ENCODE assay signal across 24 mouse cellular contexts in genomic region chr2:3919893-3920292, GRCm38 (mm10).
DNase-seq lines count a peak whose midpoint lies in the region; ATAC-seq lines count a peak whose summit lies in the region.
"Had no signal": no experiment of that assay in that cellular context is flagged by ENCODE, and none has a peak within 500 bp of the region (broad histone marks: within the 10 kb centered on the region; RNA-seq: fewer than 3 reads in every experiment).

No protein-coding gene starts in this region.

- no peaks in the 10 kb centered on the region for H3K9me3 ChIP-seq in forebrain, embryonic 14.5 days (replicated peaks; ENCODE audit: control insufficient read depth, low read length)
- no peaks in the 10 kb centered on the region for H3K9me3 ChIP-seq in forebrain, embryonic 13.5 days (replicated peaks)
- H3K9me3 ChIP-seq: embryonic facial prominence, embryonic 13.5 days; forebrain, embryonic 10.5 days; forebrain, embryonic 15.5 days; heart, embryonic 12.5 days; heart, embryonic 15.5 days; hindbrain, embryonic 10.5 days; hindbrain, embryonic 13.5 days had no signal

- H3K36me3 ChIP-seq in forebrain, embryonic 14.5 days (ENCODE audit: control insufficient read depth, insufficient read depth, low read length), result no peaks in the 10 kb centered on the region
- H3K36me3 ChIP-seq in forebrain, embryonic 13.5 days (ENCODE audit: poor library complexity, severe bottlenecking), result no peaks in the 10 kb centered on the region
- H3K36me3 ChIP-seq: embryonic facial prominence, embryonic 13.5 days; forebrain, embryonic 10.5 days; forebrain, embryonic 15.5 days; heart, embryonic 12.5 days; heart, embryonic 15.5 days; hindbrain, embryonic 10.5 days; hindbrain, embryonic 13.5 days had no signal

- H3K27me3 ChIP-seq in forebrain, embryonic 14.5 days (replicated peaks; ENCODE audit: control insufficient read depth, insufficient read depth, low read length), result no peaks in the 10 kb centered on the region
- H3K27me3 ChIP-seq in forebrain, embryonic 13.5 days, result no peaks in the 10 kb centered on the region
- H3K27me3 ChIP-seq: embryonic facial prominence, embryonic 13.5 days; forebrain, embryonic 15.5 days; heart, embryonic 12.5 days; heart, embryonic 15.5 days; hindbrain, embryonic 13.5 days had no signal

- no peak overlapping the region for H3K4me2 ChIP-seq in forebrain, embryonic 14.5 days (ENCODE audit: low read length)
- no peak overlapping the region for H3K4me2 ChIP-seq in forebrain, embryonic 13.5 days
- H3K4me2 ChIP-seq: embryonic facial prominence, embryonic 13.5 days; forebrain, embryonic 15.5 days; heart, embryonic 12.5 days; heart, embryonic 15.5 days; hindbrain, embryonic 13.5 days had no signal

- no peaks in the 10 kb centered on the region for H3K4me1 ChIP-seq in forebrain, embryonic 14.5 days (ENCODE audit: control insufficient read depth, insufficient read depth, low read length)
- H3K4me1 ChIP-seq in forebrain, embryonic 13.5 days, result no peaks in the 10 kb centered on the region
- H3K4me1 ChIP-seq: embryonic facial prominence, embryonic 13.5 days; forebrain, embryonic 15.5 days; heart, embryonic 12.5 days; heart, embryonic 15.5 days; hindbrain, embryonic 13.5 days had no signal

- H3K9ac ChIP-seq in forebrain, embryonic 14.5 days (ENCODE audit: low read length), result no peak overlapping the region
- no peak overlapping the region for H3K9ac ChIP-seq in forebrain, embryonic 13.5 days
- H3K9ac ChIP-seq: embryonic facial prominence, embryonic 13.5 days; forebrain, embryonic 15.5 days; heart, embryonic 12.5 days; heart, embryonic 15.5 days; hindbrain, embryonic 13.5 days had no signal

- no peak overlapping the region for H3K4me3 ChIP-seq in forebrain, embryonic 14.5 days (ENCODE audit: low read depth, low read length)
- H3K4me3 ChIP-seq in forebrain, embryonic 13.5 days, result no peak overlapping the region
- H3K4me3 ChIP-seq: embryonic facial prominence, embryonic 13.5 days; forebrain, embryonic 10.5 days; forebrain, embryonic 15.5 days; heart, embryonic 12.5 days; heart, embryonic 15.5 days; hindbrain, embryonic 10.5 days; hindbrain, embryonic 13.5 days had no signal

- ATAC-seq in forebrain, embryonic 14.5 days, result no peak
- no peak for ATAC-seq in forebrain, embryonic 13.5 days
- ATAC-seq: CD4-positive, CD25-positive, alpha-beta regulatory T cell, adult 4 months; forebrain, embryonic 15.5 days; hindbrain, postnatal 0 days; inflammation-experienced regulatory T-cells, adult 6 months had no signal

- peak; percentile 33 for DNase-seq in forebrain, embryonic 14.5 days (ENCODE audit: low spot score)
- peak; percentile 3 for DNase-seq in ovary, postnatal 14 days (ENCODE audit: low spot score)
- no peak for DNase-seq in ovary, postnatal 36 days (ENCODE audit: low spot score)
- DNase-seq in skeletal muscle tissue, adult 2 months (ENCODE audit: low read depth, low spot score), result peak; percentile 17
- DNase-seq in left cerebral cortex, adult 11 months (ENCODE audit: low spot score), result no peak
- DNase-seq: adrenal gland, adult 2 months; adrenal gland, postnatal 14 days; cerebellum, adult 11-12 months; cerebellum, adult 8-10 months; cerebellum, postnatal 25 days; gastrocnemius, postnatal 25 days; heart, adult 18-20 months; heart, postnatal 36 days had no signal

- H3K27ac ChIP-seq in forebrain, embryonic 14.5 days (ENCODE audit: low read depth, low read length), result no peak overlapping the region
- H3K27ac ChIP-seq in forebrain, embryonic 13.5 days, result no peak overlapping the region
- H3K27ac ChIP-seq: embryonic facial prominence, embryonic 13.5 days; forebrain, embryonic 10.5 days; forebrain, embryonic 15.5 days; heart, embryonic 15.5 days; hindbrain, embryonic 10.5 days; hindbrain, embryonic 13.5 days; hindbrain, postnatal 0 days had no signal

- 43% methylated on average over 3 of the region's 3 CpGs for WGBS in forebrain, embryonic 14.5 days
- 81% methylated on average over 3 of the region's 3 CpGs for WGBS in forebrain, embryonic 13.5 days

Comparison
In these comparisons a context has a peak if more than half of its experiments do, and no peak if none do; other contexts are left out.
1. DNase-seq: peak in forebrain, embryonic 14.5 days (single experiment), ovary, postnatal 14 days (single experiment) and skeletal muscle tissue, adult 2 months (single experiment); none in ovary, postnatal 36 days (single experiment) and left cerebral cortex, adult 11 months (single experiment).